Mouse (Mus musculus) monocyte, adult 2 months (primary cell): ENCODE results near the gene Lyrm9.
"Not testable (repeated sequence)": the region's sequence is repeated elsewhere in the genome, so short reads cannot be mapped to it uniquely, and the experiment has no call there.

Source experiments
- DNase-seq, 2 experiments: peaks; one replicate each; pipeline ENCODE4 v3.0.0; 2022; ENCODE audit warnings: low spot score in 2 of 2, low read depth in 1 of 2

The Lyrm9 gene

GRCm38 (mm10) chr11:78851216-78851870, 25.0 kb downstream of the Lyrm9 start:
- no peak for DNase-seq

- DNase-seq: no peak
Observed at GRCm38 (mm10) chr11:78851871-78852265, 25.5 kb downstream of the Lyrm9 start.

- DNase-seq: no peak
Observed at GRCm38 (mm10) chr11:78852529-78852928, 26.1 kb downstream of the Lyrm9 start.

- DNase-seq: peak; percentile 52 to 64
Observed at GRCm38 (mm10) chr11:78856310-78856709, 29.9 kb downstream of the Lyrm9 start.

- DNase-seq: no peak
Observed at GRCm38 (mm10) chr11:78857611-78858010, 31.2 kb downstream of the Lyrm9 start.

GRCm38 (mm10) chr11:78863898-78864297, 37.5 kb downstream of the Lyrm9 start:
- no peak for DNase-seq

GRCm38 (mm10) chr11:78864567-78865278, 38.3 kb downstream of the Lyrm9 start:
- DNase-seq: no peak

GRCm38 (mm10) chr11:78865314-78865713, 38.9 kb downstream of the Lyrm9 start:
- DNase-seq: no peak

GRCm38 (mm10) chr11:78866486-78866885, 40.1 kb downstream of the Lyrm9 start:
- DNase-seq: no peak

- no peak for DNase-seq
Observed at GRCm38 (mm10) chr11:78867696-78868095, 41.3 kb downstream of the Lyrm9 start.

- not testable (repeated sequence) for DNase-seq
Observed at GRCm38 (mm10) chr11:78869205-78869604, 42.8 kb downstream of the Lyrm9 start.

- DNase-seq: no peak
Observed at GRCm38 (mm10) chr11:78870891-78871290, 44.5 kb downstream of the Lyrm9 start.

- no peak for DNase-seq
Observed at GRCm38 (mm10) chr11:78872782-78873181, 46.4 kb downstream of the Lyrm9 start.

GRCm38 (mm10) chr11:78879727-78880126, 53.3 kb downstream of the Lyrm9 start:
- no peak for DNase-seq

GRCm38 (mm10) chr11:78886693-78887092, 60.3 kb downstream of the Lyrm9 start:
- DNase-seq: no peak

- peak in 1 of 2 experiments; percentile 16 for DNase-seq
Observed at GRCm38 (mm10) chr11:78887102-78887971, 61.0 kb downstream of the Lyrm9 start.

- no peak for DNase-seq
Observed at GRCm38 (mm10) chr11:78889156-78889555, 62.8 kb downstream of the Lyrm9 start.
